Mouse (Mus musculus): Measurements from ENCODE around the gene Nsmce3.

GRCm38 (mm10) chr7:64874941-64875340, 2.1 kb upstream of the Nsmce3 start:
- no peak for TF ChIP-seq POLR2A (IDR thresholded peaks at IDR 0.05; ENCODE audit: low read depth, low read length)
- TF ChIP-seq CTCF (IDR thresholded peaks at IDR 0.05; ENCODE audit: extremely low read depth, insufficient read depth, insufficient read length, insufficient replicate concordance): no peak
